Mouse (Mus musculus) embryonic facial prominence, embryonic 15.5 days (tissue): ENCODE measurements around the gene Grap2. TPM values are rescaled to one million over a fixed set of nuclear protein-coding genes. Genes with fewer than 3 reads are reported as not detected.

Source experiments
- ATAC-seq: fragments of 200-750 bp; cut with Nextera tagmentation; 2 replicates; pipeline ENCODE4 v1.8.0; 2017; ENCODE audit warnings: low read depth, moderate TSS enrichment; ENCODE audit not compliant: insufficient number of reproducible peaks, low FRiP score, low TSS enrichment
- H3K27ac ChIP-seq: fragments of 300-500 bp; sonication (generic); replicated peaks from 2 replicates; pipeline ENCODE4 v1.5.1; 2015; ENCODE audit warnings: mild to moderate bottlenecking, inconsistent platforms
- H3K27me3 ChIP-seq: fragments of 300-500 bp; sonication (generic); 2 replicates; pipeline ENCODE4 v1.6.1; 2015; ENCODE audit warnings: inconsistent platforms
- H3K36me3 ChIP-seq: fragments of 300-500 bp; sonication (generic); 2 replicates; pipeline ENCODE4 v1.6.1; 2015; ENCODE audit warnings: mild to moderate bottlenecking, inconsistent platforms
- H3K4me1 ChIP-seq: fragments of 300-500 bp; sonication (generic); 2 replicates; pipeline ENCODE4 v1.6.1; 2015; ENCODE audit warnings: inconsistent platforms
- H3K4me2 ChIP-seq: fragments of 300-500 bp; sonication (generic); replicated peaks from 2 replicates; pipeline ENCODE4 v1.6.1; 2015; ENCODE audit warnings: mild to moderate bottlenecking, inconsistent platforms
- H3K4me3 ChIP-seq: fragments of 300-500 bp; sonication (generic); replicated peaks from 2 replicates; pipeline ENCODE4 v1.5.1; 2015; ENCODE audit warnings: mild to moderate bottlenecking, inconsistent platforms
- H3K9ac ChIP-seq: fragments of 300-500 bp; sonication (generic); 2 replicates; pipeline ENCODE4 v1.6.1; 2015; ENCODE audit warnings: inconsistent platforms
- H3K9me3 ChIP-seq: fragments of 300-500 bp; sonication (generic); replicated peaks from 2 replicates; pipeline ENCODE4 v1.6.1; 2016; ENCODE audit warnings: inconsistent platforms
- WGBS: fragments of 180-500 bp; shearing (Covaris S2); methylation state at CpG from one replicate; pipeline ENCODE4 v1.1.7; 2015; 5-methylcytosine and 5-hydroxymethylcytosine counted together
- microRNA-seq: library from miRNA; unstranded; fragments of <30 nt; microRNA quantifications from one replicate; pipeline ENCODE4, GENCODE M21; 2016; ENCODE audit warnings: borderline number of aligned reads
- polyA plus RNA-seq: library from polyadenylated mRNA; unstranded; fragments of >200 nt; fragmentation: Nextera tagmentation; extraction: Ambion mirVana; gene quantifications from 2 replicates; pipeline ENCODE4 v1.2.1, GENCODE M21; 2015

The Grap2 gene
- polyA plus RNA-seq, 1 experiment from 2014 or later, result 0.87 TPM

DNA sequence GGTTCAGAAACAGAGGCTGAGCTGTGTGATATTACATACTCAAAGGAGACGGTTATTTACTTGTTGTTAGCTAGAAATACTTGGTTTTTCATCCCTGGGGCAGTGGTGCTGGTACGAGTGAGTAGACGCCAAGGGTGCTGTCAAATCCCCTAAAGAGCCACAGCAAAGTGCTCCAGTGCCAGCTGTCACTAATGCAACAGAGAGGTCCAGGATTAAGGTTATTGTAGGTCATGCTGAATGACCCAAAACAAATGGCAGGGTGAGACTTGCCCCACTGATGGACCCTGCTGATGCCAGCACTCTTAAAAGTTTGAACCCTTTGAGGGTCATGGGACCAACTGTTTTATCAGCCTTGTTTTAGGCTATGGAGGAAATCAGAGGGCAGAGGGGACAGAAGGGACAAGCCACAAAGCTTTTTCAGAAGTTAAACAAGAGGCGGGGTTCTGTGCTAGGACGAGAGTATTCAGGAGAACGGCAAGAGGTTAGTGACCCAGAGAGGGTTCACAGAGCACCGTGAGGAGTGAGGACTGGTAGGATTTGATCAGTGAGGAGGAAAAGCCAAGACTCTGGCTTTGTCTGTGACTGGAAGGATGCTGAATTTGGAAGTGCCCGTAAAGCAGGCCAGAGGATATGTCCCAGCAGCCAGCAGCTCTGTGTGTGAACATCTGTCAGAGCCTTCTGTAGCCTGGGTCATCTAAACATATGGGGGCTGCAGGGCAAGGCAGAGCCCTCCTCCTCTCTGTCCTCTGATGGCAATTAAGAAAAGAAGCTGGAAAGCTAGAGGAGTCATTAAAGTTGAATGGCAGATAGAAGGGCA is 112.6 kb downstream of the Grap2 start:
- no peak overlapping the region for H3K4me2 ChIP-seq
- no peak overlapping the region for H3K9ac ChIP-seq
- no peaks in the 10 kb centered on the region for H3K27me3 ChIP-seq
- no peak overlapping the region for H3K27ac ChIP-seq
- 33% methylated on average over 8 of the region's 8 CpGs for WGBS
- ATAC-seq, result no peak
- no peak overlapping the region for H3K4me3 ChIP-seq
- H3K36me3 ChIP-seq, result no peaks in the 10 kb centered on the region
- H3K4me1 ChIP-seq, result peaks cover 33% of the 10 kb centered on the region
- H3K9me3 ChIP-seq, result no peaks in the 10 kb centered on the region

DNA sequence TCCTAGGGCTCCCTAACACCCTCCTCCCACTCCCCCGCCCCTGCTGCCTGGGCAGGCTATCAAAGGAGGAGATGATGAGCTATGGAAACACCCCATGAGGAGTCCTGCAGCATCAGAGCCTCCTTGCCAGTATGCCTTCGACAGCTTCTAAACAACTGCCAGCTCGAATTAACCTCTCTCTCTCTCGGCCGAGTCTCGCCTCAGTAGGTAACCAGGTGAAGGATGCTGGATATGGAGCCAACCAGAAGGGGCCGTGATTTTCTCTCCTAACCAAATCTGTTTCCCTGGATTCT is 113.2 kb downstream of the Grap2 start:
- no peak for ATAC-seq
- 42% methylated on average over 7 of the region's 7 CpGs for WGBS

DNA sequence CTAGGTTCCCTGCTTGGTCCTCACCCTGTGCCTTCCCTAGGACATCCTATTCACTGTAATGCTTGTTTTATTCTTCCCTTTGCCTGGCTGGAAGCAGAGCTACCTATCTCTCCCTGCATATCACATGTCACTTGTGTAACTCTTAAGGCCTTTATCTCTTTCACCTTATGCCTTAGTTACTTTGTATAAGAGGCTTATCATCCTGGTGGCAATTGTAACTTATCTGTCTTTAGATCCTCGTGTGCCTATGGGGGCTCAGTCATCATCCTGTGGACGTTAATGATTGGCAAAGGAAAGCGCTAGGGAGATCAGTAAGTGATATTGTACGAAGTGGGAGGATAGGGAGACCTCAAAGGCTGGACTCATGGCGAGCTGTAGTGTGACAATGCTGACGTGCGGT is 116.1 kb downstream of the Grap2 start:
- H3K9me3 ChIP-seq, result no peaks in the 10 kb centered on the region
- WGBS, result 72% methylated on average over 7 of the region's 7 CpGs
- no peak overlapping the region for H3K4me3 ChIP-seq
- H3K27ac ChIP-seq, result no peak overlapping the region
- H3K27me3 ChIP-seq, result no peaks in the 10 kb centered on the region
- H3K4me2 ChIP-seq, result no peak overlapping the region
- no peak for ATAC-seq
- H3K4me1 ChIP-seq, result peaks cover 8% of the 10 kb centered on the region
- no peak overlapping the region for H3K9ac ChIP-seq
- H3K36me3 ChIP-seq, result no peaks in the 10 kb centered on the region

More for the DNA sequence above, 113.2 kb downstream of the Grap2 start:
- H3K36me3 ChIP-seq, result no peaks in the 10 kb centered on the region
- H3K4me3 ChIP-seq, result no peak overlapping the region
- no peak overlapping the region for H3K27ac ChIP-seq
- H3K9ac ChIP-seq, result no peak overlapping the region
- peaks cover 28% of the 10 kb centered on the region for H3K4me1 ChIP-seq
- no peaks in the 10 kb centered on the region for H3K27me3 ChIP-seq
- H3K4me2 ChIP-seq, result no peak overlapping the region
- no peaks in the 10 kb centered on the region for H3K9me3 ChIP-seq

DNA sequence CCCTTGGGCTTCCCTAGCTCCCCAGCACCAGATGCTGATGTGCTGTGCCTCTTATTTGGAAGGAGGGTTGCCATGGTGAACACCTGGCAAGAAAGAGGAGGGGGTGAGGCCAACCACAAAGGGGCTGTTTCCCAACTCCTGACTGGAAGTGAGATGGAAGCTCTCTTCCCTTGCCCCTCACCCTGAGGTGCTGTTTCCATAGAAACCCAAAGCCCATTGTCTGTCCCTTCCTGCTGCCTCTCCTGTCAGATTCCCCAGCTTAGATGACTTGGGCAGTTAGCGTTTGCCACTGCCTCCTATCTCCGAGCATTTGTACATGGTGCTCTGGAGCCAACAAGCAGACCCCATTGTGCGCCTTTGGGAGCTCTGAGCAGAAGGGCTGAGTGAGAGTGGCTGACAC is 121.1 kb downstream of the Grap2 start:
- ATAC-seq, result no peak
- no peak overlapping the region for H3K4me2 ChIP-seq

DNA sequence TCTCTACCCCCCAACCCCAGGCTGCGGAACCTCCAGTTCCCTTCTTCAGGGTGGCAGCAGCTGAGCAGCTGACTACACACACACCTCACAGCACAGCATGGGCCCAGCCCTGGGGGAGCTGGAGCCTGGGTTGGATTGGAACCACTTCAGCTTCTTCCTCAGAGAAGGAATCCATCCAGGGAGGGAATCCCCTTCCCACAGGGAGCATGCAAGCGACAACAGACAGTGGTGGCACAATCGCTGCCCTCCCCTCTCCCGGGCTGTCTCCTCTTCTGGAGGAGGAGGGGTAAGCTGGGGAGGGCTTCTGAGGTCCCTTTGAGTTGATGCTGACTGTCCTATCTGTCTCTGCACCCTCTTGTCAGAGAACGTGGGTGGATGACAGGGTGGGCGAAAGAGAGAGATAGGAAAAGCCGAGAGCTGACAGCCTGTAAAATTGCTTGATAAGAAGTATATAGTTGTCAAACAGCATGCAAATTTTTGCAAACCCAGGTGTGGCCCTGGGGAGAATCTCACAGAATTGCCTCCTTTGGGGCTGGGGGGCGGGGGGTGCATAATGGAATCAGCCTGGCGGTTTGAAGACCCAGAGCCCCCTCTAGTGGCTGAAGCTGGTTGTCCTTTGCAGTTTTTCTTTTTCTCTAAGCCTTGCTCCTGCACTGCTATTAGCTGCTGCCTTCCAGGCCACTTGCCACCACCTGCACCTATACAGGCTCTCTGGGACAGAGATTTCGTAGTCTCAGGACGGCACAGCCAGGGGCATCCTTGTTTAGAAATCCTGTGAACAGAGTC is 121.9 kb downstream of the Grap2 start:
- Histone ChIP-seq H3K36me3 (no peaks in the 10 kb centered on the region), H3K4me3 (no peak overlapping the region), H3K9ac (no peak overlapping the region), H3K4me2 (no peak overlapping the region; the same call in 1 of the 2 replicates), H3K9me3 (no peaks in the 10 kb centered on the region), H3K27me3 (no peaks in the 10 kb centered on the region), H3K27ac (no peak overlapping the region), H3K4me1 (peaks cover 11% of the 10 kb centered on the region)
- no peak for ATAC-seq
- WGBS, result 24% methylated on average over 11 of the region's 11 CpGs

More for the DNA sequence above, 121.1 kb downstream of the Grap2 start:
- H3K36me3 ChIP-seq, result no peaks in the 10 kb centered on the region
- no peak overlapping the region for H3K27ac ChIP-seq
- no peak overlapping the region for H3K4me3 ChIP-seq
- no peak overlapping the region for H3K9ac ChIP-seq
- no peaks in the 10 kb centered on the region for H3K9me3 ChIP-seq
- peaks cover 11% of the 10 kb centered on the region for H3K4me1 ChIP-seq
- 48% methylated on average over 3 of the region's 3 CpGs for WGBS
- H3K27me3 ChIP-seq, result no peaks in the 10 kb centered on the region

DNA sequence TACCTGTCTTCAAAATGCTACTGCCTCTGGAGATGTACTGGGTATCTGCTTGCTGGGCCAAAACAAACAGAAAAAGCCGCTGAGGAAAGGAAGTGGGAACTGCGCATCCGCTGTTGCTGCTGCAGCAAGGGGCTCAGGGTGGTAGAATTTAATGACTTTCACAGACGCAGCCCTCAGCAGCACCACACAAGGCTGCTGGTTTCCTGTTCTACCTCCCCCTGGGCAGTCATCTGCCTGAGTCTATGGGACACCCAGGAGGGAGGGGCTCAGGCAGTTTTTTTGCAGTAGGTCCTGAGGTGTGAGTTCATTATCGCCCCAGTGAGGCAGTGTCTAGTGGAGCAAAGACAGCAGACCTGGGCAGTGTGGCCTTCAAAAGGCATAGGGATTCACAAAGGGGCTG is 125.2 kb downstream of the Grap2 start:
- H3K4me3 ChIP-seq, result no peak overlapping the region
- H3K4me1 ChIP-seq, result peaks cover 11% of the 10 kb centered on the region
- H3K9me3 ChIP-seq, result no peaks in the 10 kb centered on the region
- ATAC-seq, result no peak
- H3K27ac ChIP-seq, result no peak overlapping the region
- 47% methylated on average over 5 of the region's 5 CpGs for WGBS
- no peaks in the 10 kb centered on the region for H3K27me3 ChIP-seq
- no peaks in the 10 kb centered on the region for H3K36me3 ChIP-seq
- H3K9ac ChIP-seq, result no peak overlapping the region
- no peak overlapping the region for H3K4me2 ChIP-seq

DNA sequence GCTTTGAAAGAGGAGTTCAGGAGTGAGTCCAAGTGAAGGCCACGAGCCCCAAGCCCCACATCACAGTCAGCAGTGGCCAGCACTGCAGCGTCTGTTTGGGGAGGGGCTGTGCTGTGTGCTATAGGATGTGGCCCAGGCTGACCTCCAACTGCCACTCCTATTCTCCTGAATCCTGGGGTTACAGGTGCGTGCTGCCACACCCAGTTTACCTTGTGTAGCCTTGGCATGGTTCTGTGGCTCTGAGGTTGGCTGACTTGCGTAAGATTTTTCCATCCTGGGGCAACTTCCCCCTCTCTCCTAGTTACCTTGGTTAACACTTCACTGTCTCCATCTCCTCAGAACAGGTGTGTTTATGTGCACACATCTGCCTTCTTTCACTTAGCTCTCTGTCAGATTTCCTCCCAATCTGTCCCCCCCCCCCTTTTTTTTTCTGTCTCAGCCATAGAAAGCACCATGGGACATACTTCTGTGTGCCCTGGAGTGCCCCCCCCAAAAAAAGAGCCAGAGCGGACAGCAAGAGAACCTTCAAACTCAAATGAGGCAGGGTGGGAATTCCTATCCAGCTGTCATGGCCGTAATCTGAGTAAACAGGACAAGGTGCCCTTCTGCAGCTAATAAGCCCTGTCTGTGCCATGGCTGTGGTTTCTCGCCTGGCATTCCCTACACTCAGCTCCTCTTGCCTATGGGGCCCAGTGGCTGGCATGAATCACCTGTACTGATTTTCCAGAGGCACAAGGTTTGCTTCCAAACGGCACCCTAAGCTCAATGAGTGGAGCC is 129.3 kb downstream of the Grap2 start:
- Histone ChIP-seq H3K9ac (no peak overlapping the region), H3K4me3 (no peak overlapping the region), H3K27ac (no peak overlapping the region), H3K4me2 (no peak overlapping the region), H3K9me3 (no peaks in the 10 kb centered on the region), H3K4me1 (peaks cover 15% of the 10 kb centered on the region), H3K36me3 (no peaks in the 10 kb centered on the region), H3K27me3 (no peaks in the 10 kb centered on the region)
- ATAC-seq, result no peak
- WGBS, result 54% methylated on average over 8 of the region's 8 CpGs

Small RNA genes lying within 50 kb of the gene (microRNA-seq; reads per million reads assigned to microRNA genes)
- gene Mir6957, result not detected

Other genes starting within 250 kb of the Grap2 start
- gene Enthd1, start 7.4 kb upstream of the Grap2 start, polyA plus RNA-seq, result not detected in 2 replicates
- 8.4 and 9.0 TPM in 2 replicates for gene Fam83f, start 99.3 kb downstream of the Grap2 start, polyA plus RNA-seq
- gene Tnrc6b, start 138.7 kb downstream of the Grap2 start, polyA plus RNA-seq, result 23.9 and 28.3 TPM in 2 replicates